Mouse (Mus musculus) heart, postnatal 10 days (tissue): ENCODE data around the gene Akap5. TPM values are rescaled to one million over a fixed set of nuclear protein-coding genes. Genes with fewer than 3 reads are reported as not detected.
A peak's percentile ranks its signal among the peaks of the same experiment; 100 is the strongest.

ENCODE experiments used
- DNase-seq, 2 experiments: peaks; one replicate each; pipeline ENCODE4 v3.0.0; 2021
- intact Hi-C: fragments of 180-260 bp; cut with DNase I; formaldehyde crosslinking; loops from one replicate; pipeline ENCODE4 v1.15.1; 2025
- total RNA-seq, 2 experiments: library from RNA; stranded (reverse); gene quantifications; 2 replicates each; pipeline ENCODE4 v1.2.3; 2021

Gene Akap5
- 1 to 10 TPM; 3.7 to 7.2 TPM for total RNA-seq

GRCm38 (mm10) chr12:76324679-76325431 is at the start of gene Akap5:
TSS of gene Akap5 (plus strand) at chr12:76324891.
- intact Hi-C loops, result no loop called here
- peak; percentile 59 to 66 for DNase-seq

- intact Hi-C loops, result no loop called here
Observed at GRCm38 (mm10) chr12:76278209-76278608, 46.5 kb upstream of the Akap5 start.

DNA sequence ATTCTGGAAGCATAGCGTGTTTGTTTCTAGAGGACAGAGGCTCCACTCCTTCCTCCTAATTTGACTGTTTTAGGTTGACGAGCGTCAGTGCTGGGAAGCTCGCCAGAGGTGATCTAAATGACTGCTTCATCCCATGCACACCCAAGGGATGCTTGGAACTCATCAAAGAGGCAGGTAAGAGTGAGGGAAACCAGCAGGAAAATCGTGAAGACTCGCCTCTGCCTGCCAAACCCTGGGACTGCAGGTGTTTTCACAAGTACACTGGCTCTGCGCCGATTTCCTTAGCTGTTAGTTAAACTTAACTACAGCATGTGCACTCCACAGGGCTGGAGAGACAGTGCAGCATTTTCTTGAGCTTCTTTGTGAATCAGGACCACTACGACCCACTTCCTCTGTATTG is 44.1 kb upstream of the Akap5 start:
- intact Hi-C loops, result no loop called here
- no peak for DNase-seq

More at GRCm38 (mm10) chr12:76278209-76278608, 46.5 kb upstream of the Akap5 start:
- no peak for DNase-seq

DNA sequence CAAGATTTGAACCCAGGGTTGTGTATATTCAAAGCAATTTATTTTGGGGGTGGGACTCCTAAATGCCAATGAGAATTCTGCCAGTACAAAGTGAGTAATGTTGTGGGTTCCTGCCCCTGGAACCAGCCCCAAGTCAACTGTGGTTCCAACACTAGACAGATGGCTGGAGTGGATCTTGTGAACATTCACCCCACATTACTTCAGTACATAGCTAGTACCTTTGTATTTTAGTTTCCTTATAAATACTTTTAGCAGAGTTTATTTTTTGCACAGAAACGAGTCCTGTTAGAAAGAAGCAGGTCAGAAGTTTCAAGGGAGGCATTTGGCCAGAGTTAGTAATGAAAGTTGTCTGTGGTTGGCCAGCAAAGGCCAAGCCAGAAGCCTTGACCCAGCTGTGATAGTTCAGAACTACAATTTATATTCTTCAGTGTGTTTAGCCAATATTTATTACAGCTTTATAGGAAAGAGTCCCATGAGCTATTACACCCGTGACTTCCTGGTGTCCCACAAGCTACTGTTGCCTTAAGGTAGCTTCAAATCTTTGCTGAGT is 43.5 kb upstream of the Akap5 start:
- intact Hi-C loops, result no loop called here
- DNase-seq, result no peak

DNA sequence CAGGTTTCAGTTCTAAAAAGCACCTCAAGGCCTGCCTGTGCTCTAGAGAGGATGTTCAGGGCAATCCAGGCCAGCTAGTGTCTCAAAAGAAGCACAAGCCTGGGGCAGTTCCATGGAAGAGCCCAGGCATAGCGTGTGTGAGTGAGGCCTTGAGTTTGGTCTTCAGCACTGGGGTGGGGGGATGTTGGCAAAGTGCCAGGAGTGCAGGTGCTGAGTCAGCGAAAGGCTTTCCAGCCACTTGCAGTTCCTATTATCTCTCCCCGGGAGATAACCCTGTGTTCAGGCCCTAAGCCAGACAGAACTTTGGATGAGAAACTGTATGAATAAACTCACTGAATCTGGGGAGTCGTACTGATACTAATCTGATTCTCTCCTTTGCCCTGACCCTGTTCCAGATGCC is 42.6 kb upstream of the Akap5 start:
- no peak for DNase-seq
- intact Hi-C loops, result no loop called here

GRCm38 (mm10) chr12:76282532-76283173 is 42.0 kb upstream of the Akap5 start:
- no peak for DNase-seq
- intact Hi-C loops, result no loop called here

- intact Hi-C loops, result no loop called here
- no peak for DNase-seq
Observed at GRCm38 (mm10) chr12:76285418-76285817, 39.3 kb upstream of the Akap5 start.

GRCm38 (mm10) chr12:76287986-76288385 is 36.7 kb upstream of the Akap5 start:
- DNase-seq, result no peak
- intact Hi-C loops, result no loop called here

GRCm38 (mm10) chr12:76288494-76288893 is 36.2 kb upstream of the Akap5 start:
- intact Hi-C loops, result no loop called here
- DNase-seq, result no peak

DNA sequence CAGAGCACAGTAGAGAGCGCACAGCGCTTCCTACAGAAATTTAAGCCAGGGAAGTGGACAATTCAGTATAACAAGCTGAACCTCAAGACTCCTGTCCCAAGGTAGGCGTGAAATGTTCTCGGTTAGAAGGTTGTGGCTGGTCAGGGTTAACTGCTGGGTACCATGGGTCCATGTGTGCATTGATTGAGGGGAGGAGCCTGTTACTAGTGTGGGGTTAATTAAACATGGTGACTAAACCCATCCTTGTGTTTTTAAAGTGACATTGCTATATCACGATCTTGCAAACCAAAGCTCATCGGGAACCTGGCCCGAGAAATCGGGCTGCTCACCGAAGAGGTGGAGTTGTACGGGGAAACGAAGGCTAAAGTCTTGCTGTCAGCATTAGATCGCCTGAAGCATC is 35.3 kb upstream of the Akap5 start:
- no peak for DNase-seq
- intact Hi-C loops, result no loop called here

GRCm38 (mm10) chr12:76290271-76290670 is 34.4 kb upstream of the Akap5 start:
- no peak for DNase-seq
- intact Hi-C loops, result no loop called here

GRCm38 (mm10) chr12:76293192-76293591 is 31.5 kb upstream of the Akap5 start:
- intact Hi-C loops, result loop anchor here (1.0 kb wide), 2 partner anchors 48 to 179 kb away; no protein-coding TSS in a partner anchor

DNA sequence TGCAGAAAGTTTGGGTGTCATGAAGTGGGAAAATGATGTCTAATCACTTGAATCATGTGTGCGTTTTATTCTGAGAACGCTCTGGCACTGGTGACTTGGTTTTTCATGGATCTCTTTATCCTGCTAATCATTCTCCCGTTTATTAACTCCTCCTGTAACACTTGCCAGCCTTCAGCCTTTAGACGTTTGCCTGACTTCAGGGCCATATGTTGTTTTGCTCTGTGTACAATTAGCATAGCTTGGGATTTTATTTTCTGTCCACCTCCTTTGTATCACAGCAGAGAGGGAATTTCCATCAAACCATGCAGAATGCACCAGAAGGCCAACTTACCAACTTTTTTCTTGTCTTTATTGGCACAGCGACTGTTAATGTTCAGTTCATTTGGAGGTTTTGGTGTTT is 26.9 kb upstream of the Akap5 start:
- intact Hi-C loops, result no loop called here

More at GRCm38 (mm10) chr12:76293192-76293591, 31.5 kb upstream of the Akap5 start:
- DNase-seq, result peak; percentile 71 to 81

DNA sequence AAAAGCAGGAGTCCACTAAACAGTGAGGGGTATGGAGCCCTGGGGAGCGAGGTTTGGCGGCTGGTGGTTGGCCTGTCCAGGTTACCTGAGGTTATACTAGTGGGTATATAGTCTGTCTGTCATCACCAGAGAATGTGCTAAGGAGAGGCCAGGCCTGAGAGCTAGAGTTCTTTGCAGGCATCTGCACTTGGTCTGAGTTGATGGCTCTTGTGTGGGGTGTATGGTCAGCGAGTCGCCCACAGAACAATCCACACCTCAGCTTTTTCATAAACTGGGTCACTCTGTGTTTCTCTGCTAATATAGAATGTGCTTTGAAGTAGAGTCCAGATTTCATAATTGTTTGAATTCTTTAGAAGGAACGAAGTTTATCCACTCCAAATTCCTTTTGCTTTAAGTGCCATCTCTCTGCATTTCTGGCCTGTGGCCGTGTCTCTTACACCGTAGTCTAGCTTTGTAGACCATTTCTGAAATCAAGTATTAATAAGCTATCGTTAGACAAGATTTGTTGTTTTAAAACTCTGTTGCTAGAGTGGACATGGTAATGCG is 25.3 kb upstream of the Akap5 start:
- intact Hi-C loops, result no loop called here
- DNase-seq, result no peak

More for the DNA sequence above, 26.9 kb upstream of the Akap5 start:
- DNase-seq, result no peak

DNA sequence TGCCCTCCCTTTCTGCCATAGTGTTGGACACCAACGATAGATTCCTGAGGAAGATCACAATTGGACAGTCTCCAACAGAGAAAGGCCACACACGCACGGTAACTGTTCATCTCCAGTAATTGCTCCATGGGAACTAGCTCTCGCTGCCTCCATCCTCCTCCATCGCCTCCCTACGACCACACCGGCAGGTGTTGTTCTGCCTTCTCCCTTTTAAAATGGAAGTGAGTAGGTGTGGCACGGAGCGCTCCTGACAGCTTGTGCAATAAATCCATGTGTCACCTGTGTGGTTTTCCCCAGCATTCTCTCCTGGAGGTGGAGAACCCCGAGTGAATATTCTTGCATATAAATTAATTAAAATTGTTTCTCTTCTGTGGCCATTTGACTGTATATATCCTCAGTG is 24.3 kb upstream of the Akap5 start:
- no peak for DNase-seq
- intact Hi-C loops, result no loop called here

DNA sequence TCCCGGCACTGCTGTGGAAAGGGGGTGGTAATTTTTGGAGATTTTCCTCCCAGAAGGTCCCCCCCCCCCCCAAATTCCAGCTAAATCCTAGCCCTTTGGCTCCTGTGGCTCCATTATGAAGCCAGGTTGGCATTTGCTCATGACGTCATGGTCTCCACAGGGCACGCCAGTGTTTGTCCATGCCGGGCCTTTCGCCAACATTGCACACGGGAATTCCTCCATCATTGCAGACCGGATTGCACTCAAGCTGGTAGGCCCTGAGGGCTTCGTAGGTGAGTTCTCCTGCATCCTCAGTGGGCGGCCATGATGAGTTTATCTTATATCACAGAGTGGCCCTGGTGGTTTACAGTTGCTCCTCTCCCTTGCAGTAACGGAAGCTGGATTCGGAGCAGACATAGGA is 21.2 kb upstream of the Akap5 start:
- intact Hi-C loops, result no loop called here
- no peak for DNase-seq

- no peak for DNase-seq
Observed at GRCm38 (mm10) chr12:76304199-76304598, 20.5 kb upstream of the Akap5 start.

DNA sequence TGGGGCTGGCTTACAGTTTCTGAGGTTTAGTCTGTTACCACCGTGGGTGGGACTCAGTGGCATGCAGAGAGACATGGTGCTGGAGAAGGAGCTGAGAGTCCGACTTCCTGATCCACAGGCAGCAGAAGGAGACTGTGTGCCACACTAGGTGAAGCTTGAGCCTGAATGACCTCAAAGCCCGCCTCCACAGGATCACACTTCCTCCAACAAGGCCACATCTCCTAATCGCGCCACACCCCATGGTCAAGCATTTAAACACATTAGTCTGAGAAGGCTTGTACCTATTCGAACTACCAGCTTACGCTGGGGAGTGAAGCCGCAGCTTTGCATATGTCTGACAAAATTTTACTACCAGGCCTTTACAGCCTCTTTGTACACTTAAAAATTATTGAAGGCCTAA is 19.6 kb upstream of the Akap5 start:
- intact Hi-C loops, result no loop called here
- no peak for DNase-seq

More at GRCm38 (mm10) chr12:76304199-76304598, 20.5 kb upstream of the Akap5 start:
- intact Hi-C loops, result no loop called here

GRCm38 (mm10) chr12:76306852-76307561 is 17.7 kb upstream of the Akap5 start:
- peak; percentile 20 to 29 for DNase-seq
- intact Hi-C loops, result no loop called here

GRCm38 (mm10) chr12:76307964-76308363 is 16.7 kb upstream of the Akap5 start:
- intact Hi-C loops, result no loop called here
- peak; percentile 62 to 66 for DNase-seq

GRCm38 (mm10) chr12:76308436-76308835 is 16.3 kb upstream of the Akap5 start:
- intact Hi-C loops, result no loop called here
- DNase-seq, result no peak
